Mouse (Mus musculus) cerebellum, adult 9-11 months (tissue): Measurements from ENCODE around the gene Fam122b.
A peak's percentile ranks its signal among the peaks of the same experiment; 100 is the strongest.
"Not testable (repeated sequence)": the region's sequence is repeated elsewhere in the genome, so short reads cannot be mapped to it uniquely, and the experiment has no call there.

ENCODE experiments used
- DNase-seq: peaks from one replicate; pipeline ENCODE4 v3.0.0; 2022

Gene Fam122b

GRCm38 (mm10) chrX:53269289-53270062 is at the start of gene Fam122b:
Gene Fam122b (minus strand): TSS chrX:53269805.
- peak; percentile 91 for DNase-seq

GRCm38 (mm10) chrX:53287924-53288323 is 18.3 kb upstream of the Fam122b start:
- no peak for DNase-seq

- no peak for DNase-seq
Observed at GRCm38 (mm10) chrX:53273124-53273523, 3.5 kb upstream of the Fam122b start, which contains the start of gene Fam122c. Gene Fam122c (plus strand): TSS chrX:53273424.

- not testable (repeated sequence) for DNase-seq
Observed at GRCm38 (mm10) chrX:53271628-53272027, 2.0 kb upstream of the Fam122b start.

- no peak for DNase-seq
Observed at GRCm38 (mm10) chrX:53270063-53270432, 443 bp upstream of the Fam122b start.

GRCm38 (mm10) chrX:53268856-53269255 is 749 bp downstream of the Fam122b start:
- DNase-seq = peak; percentile 60

GRCm38 (mm10) chrX:53266186-53266585 is 3.4 kb downstream of the Fam122b start:
- no peak for DNase-seq

GRCm38 (mm10) chrX:53255195-53255594 is 14.4 kb downstream of the Fam122b start:
- DNase-seq = no peak

- no peak for DNase-seq
Observed at GRCm38 (mm10) chrX:53240011-53240410, 29.6 kb downstream of the Fam122b start, which contains the start of gene Plac1. Gene Plac1 (minus strand): TSS chrX:53240111.

- DNase-seq = no peak
Observed at GRCm38 (mm10) chrX:53237971-53238370, 31.6 kb downstream of the Fam122b start.

- DNase-seq = no peak
Observed at GRCm38 (mm10) chrX:53236404-53236803, 33.2 kb downstream of the Fam122b start.

GRCm38 (mm10) chrX:53233689-53234088 is 35.9 kb downstream of the Fam122b start:
- no peak for DNase-seq

- DNase-seq = no peak
Observed at GRCm38 (mm10) chrX:53231965-53232364, 37.6 kb downstream of the Fam122b start.

GRCm38 (mm10) chrX:53224353-53224944 is 45.2 kb downstream of the Fam122b start:
- DNase-seq = no peak

GRCm38 (mm10) chrX:53220855-53221254 is 48.8 kb downstream of the Fam122b start:
- DNase-seq = no peak

GRCm38 (mm10) chrX:53214557-53215229 is 54.9 kb downstream of the Fam122b start:
- DNase-seq = peak; percentile 5

GRCm38 (mm10) chrX:53213838-53214237 is 55.8 kb downstream of the Fam122b start:
- no peak for DNase-seq

GRCm38 (mm10) chrX:53212485-53212884 is 57.1 kb downstream of the Fam122b start:
- DNase-seq = no peak

GRCm38 (mm10) chrX:53211756-53212483 is 57.7 kb downstream of the Fam122b start:
- no peak for DNase-seq

GRCm38 (mm10) chrX:53209431-53209830 is 60.2 kb downstream of the Fam122b start:
- no peak for DNase-seq

GRCm38 (mm10) chrX:53204690-53205311 is 64.8 kb downstream of the Fam122b start:
- no peak for DNase-seq

- no peak for DNase-seq
Observed at GRCm38 (mm10) chrX:53201616-53202015, 68.0 kb downstream of the Fam122b start.

- DNase-seq = no peak
Observed at GRCm38 (mm10) chrX:53197681-53198080, 71.9 kb downstream of the Fam122b start.
